ENCODE assay signal across 15 mouse cellular contexts in the genomic region with DNA sequence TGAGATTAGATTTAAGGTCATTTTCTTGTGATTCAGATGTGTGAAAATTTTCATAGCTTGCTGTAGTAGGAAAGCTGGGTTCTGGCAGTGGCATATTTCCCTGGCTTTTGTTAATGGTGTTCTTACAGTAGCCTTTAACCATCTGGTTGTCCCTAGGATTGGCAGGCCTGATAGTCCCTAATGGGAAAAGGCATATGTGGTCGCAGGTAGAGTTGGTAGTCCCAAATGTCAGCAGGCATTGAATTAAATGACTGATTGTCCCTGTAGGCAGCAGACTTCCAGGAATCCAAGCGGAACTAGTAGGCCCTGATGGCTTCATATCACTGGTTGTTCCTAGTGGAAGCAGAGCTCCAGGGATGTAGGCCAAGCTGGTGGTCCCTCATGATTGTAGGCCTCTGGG.
DNase-seq lines count a peak whose midpoint lies in the region.
"Had no signal": no experiment of that assay in that cellular context is flagged by ENCODE, and none has a peak within 500 bp of the region (broad histone marks: within the 10 kb centered on the region; RNA-seq: fewer than 3 reads in every experiment).

No protein-coding gene starts in this region.

- intact Hi-C loops in left cerebral cortex, postnatal 4 days (cut with DNase I) = no loop called here

- DNase-seq in cerebellum, adult 9-11 months = peak; percentile 4
- DNase-seq in cerebellum, adult 9-10 months = no peak
- DNase-seq in cerebellum, postnatal 25 days = peak; percentile 14 to 28
- no peak for DNase-seq in cerebellum, adult 11 months
- peak; percentile 4 for DNase-seq in left cerebral cortex, postnatal 4 days
- DNase-seq in left cerebral cortex, adult 8-10 months (ENCODE audit: low spot score in 2 of 2) = no peak
- DNase-seq in adrenal gland, postnatal 10 days = no peak
- DNase-seq: adrenal gland, postnatal 14 days; cerebellum, adult 8-10 months; gastrocnemius, postnatal 10 days; gastrocnemius, postnatal 36 days; heart, adult 2 months; heart, postnatal 14 days; heart, postnatal 4 days; kidney, adult 11 months had no signal

Comparison
In these comparisons a context has a peak if more than half of its experiments do, and no peak if none do; other contexts are left out.
1. DNase-seq: peak in cerebellum, adult 9-11 months (single experiment), cerebellum, postnatal 25 days (2 of 2) and left cerebral cortex, postnatal 4 days (single experiment); none in cerebellum, adult 9-10 months (single experiment), cerebellum, adult 11 months (single experiment), left cerebral cortex, adult 8-10 months (0 of 2) and adrenal gland, postnatal 10 days (single experiment).